Mouse (Mus musculus) cerebellum, adult 2 months (tissue): Measurements from ENCODE around the gene Ppp4r3b. TPM values are rescaled to one million over a fixed set of nuclear protein-coding genes. Genes with fewer than 3 reads are reported as not detected.
A peak's percentile ranks its signal among the peaks of the same experiment; 100 is the strongest.

Experiments
- DNase-seq, 2 experiments: peaks; one replicate each; pipeline ENCODE4 v3.0.0; 2021
- H3K27ac ChIP-seq: fragments of 200-500 bp; 2 replicates; pipeline ENCODE4 v1.5.1; 2012; ENCODE audit warnings: low read length, control low read depth, inconsistent platforms; ENCODE audit not compliant: insufficient read depth
- H3K27me3 ChIP-seq: fragments of 200-500 bp; 2 replicates; pipeline ENCODE4 v1.6.1; 2012; ENCODE audit warnings: inconsistent platforms, mild to moderate bottlenecking, low read length, moderate library complexity; ENCODE audit not compliant: control insufficient read depth, insufficient read depth
- H3K4me1 ChIP-seq: fragments of 200-500 bp; 2 replicates; pipeline ENCODE4 v1.6.1; 2011; ENCODE audit warnings: low read length; ENCODE audit not compliant: control insufficient read depth, insufficient read depth
- H3K4me3 ChIP-seq: fragments of 200-500 bp; replicated peaks from 2 replicates; pipeline ENCODE3; 2011; ENCODE audit warnings: mild to moderate bottlenecking, low read depth, low read length, control low read depth; ENCODE audit not compliant: insufficient read depth
- CTCF ChIP-seq: fragments of 200-500 bp; IDR thresholded peaks from 2 replicates; pipeline ENCODE4 v1.5.1; 2011; ENCODE audit warnings: low read depth, mild to moderate bottlenecking, control low read depth, low read length, moderate library complexity, borderline replicate concordance; ENCODE audit not compliant: insufficient read depth
- POLR2A ChIP-seq: fragments of 200-500 bp; IDR thresholded peaks from 2 replicates; pipeline ENCODE4 v1.6.1; 2011; ENCODE audit warnings: low read length, control low read depth, borderline replicate concordance; ENCODE audit not compliant: insufficient read depth
- WGBS: fragments of 180-500 bp; shearing (Covaris S2); methylation state at CpG from one replicate; pipeline ENCODE4 v1.1.7; 2018; 5-methylcytosine and 5-hydroxymethylcytosine counted together
- polyA plus RNA-seq: library from polyadenylated mRNA; depleted of rRNA; stranded (reverse); fragments of >200 nt; gene quantifications from 2 replicates; pipeline ENCODE4 v1.2.3, GENCODE M21; 2012; rRNA removed

The Ppp4r3b gene
- polyA plus RNA-seq, result 21.5 and 22.8 TPM in 2 replicates

DNA sequence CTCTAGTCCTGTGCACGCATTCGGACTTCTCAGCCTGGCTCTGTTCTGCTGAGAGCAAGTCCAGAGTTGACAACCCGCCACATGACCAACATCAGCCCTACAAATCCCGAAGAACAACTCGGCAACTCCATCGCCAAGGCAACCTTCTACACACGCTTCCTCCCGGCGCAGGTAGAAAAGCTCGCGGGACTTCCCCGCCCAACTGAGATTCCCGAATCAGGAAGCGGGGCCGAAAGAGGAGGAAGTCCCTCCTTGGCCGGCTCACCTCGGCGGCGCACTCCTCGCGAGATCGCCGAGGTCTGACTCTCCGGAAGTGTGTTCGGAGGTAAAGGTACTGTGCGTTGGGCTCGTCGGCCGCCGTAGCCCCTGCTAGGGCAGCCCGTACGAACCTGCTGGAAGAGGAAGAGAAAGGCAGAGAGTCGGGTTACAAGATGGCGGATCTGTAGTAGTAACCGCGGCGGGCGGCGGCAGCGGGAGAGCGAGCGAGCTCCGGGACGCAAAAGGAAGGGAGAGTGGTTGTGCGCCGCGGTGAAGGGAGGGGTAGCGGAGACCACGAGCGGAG, at the start of gene Ppp4r3b:
TSS of gene Ppp4r3b (plus strand) at position 328 of the 562 bp plus-strand sequence.
- DNase-seq, result peak; percentile 97 to 99
- WGBS, result under 1% methylated on average over 50 of the region's 50 CpGs
- peak; percentile 43; the same call in 1 of the 2 replicates for TF ChIP-seq POLR2A
- no peak for TF ChIP-seq CTCF
- peak within 1 kb of the TSS; percentile 84 for H3K4me3 ChIP-seq
- H3K4me1 ChIP-seq, result no peaks in the 10 kb centered on the region
- H3K27me3 ChIP-seq, result no peaks in the 10 kb centered on the region
- H3K27ac ChIP-seq, result peak within 1 kb of the TSS; percentile 72

DNA sequence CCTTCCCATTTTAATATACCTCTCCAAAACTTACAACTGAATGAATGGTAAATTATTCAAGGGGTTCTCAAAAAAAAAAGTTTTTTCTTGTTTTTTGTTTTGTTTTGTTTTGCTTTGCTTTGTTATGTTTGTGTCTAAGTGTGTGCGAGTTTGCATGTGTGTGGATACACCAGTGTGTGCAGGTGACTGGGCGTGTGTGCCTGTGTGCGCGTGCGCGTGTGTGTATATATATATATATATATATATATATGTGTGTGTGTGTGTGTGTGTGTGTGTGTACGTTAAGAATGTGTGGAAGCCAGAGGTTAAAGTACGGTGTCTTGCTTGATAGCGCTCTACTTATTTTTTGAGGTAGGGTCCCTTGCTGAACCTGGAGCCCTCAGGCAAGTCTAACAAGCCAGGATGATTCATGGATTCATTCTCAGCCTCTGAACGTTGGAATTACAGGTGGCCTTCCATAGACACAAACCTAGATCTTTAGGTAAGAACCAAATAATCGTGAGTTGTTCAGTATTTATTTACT, 42.8 kb upstream of the Ppp4r3b start:
- DNase-seq, result peak in 1 of 2 experiments; percentile 21
- WGBS, result 35% methylated on average over 11 of the region's 11 CpGs
- H3K27me3 ChIP-seq, result no peaks in the 10 kb centered on the region
- no peaks in the 10 kb centered on the region for H3K4me1 ChIP-seq
- no peak overlapping the region for H3K27ac ChIP-seq
- no peak for TF ChIP-seq POLR2A
- no peak for TF ChIP-seq CTCF
- H3K4me3 ChIP-seq, result peak overlapping the region; percentile 70

DNA sequence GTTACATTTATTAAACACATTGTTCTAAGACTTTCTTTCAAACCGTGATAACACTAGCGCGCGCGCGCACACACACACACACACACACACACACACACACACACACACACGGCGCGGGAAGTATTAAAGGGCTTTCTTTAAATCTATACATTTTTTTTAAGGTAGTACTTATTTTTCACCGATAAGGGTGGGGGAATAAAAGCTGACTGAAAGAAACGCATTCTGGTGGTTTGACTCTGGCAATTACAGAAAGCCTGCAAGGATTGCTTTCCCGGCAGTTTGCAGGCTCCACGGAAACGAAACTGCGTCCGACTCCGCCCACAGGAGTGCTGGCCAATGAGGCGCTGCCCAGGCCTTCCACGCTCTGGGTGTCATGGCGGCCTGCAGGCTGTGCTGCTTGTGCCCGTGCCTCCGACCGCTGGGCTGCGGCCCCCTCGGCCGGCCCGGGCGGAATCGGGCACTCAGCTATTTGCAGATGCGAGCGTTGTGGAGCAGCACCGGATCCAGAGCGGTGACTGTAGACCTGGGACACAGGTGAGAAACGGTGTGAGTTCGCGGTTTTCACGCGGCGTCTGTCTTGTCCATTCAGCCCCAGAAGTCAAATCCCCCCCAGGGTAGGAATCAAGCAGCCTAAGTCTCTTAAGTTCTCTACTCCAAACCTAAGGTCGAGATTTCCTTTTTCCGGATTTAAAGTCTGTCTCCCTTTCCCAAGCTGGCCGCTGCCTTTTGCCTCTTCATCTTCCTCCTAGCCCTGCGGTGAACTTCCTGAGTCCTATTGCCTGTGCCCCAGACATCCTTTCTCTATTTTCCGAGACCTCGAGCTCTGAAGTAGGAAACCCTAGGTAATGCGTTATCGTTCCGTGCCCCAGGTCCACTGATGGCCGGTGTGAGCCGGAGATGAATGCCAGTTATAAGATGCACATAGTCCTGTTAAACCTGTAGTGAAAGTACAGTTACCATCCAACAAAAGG, 42.0 kb upstream of the Ppp4r3b start, which contains the start of gene Pnpt1:
TSS of gene Pnpt1 (plus strand) at position 360 of the 971 bp plus-strand sequence.
- no peaks in the 10 kb centered on the region for H3K27me3 ChIP-seq
- TF ChIP-seq CTCF, result no peak
- peak; percentile 70 for TF ChIP-seq POLR2A
- no peak within 1 kb of the TSS; the same call in 1 of the 2 replicates for H3K27ac ChIP-seq
- no peaks in the 10 kb centered on the region for H3K4me1 ChIP-seq
- under 1% methylated on average over 50 of the region's 50 CpGs for WGBS
- H3K4me3 ChIP-seq, result peak within 1 kb of the TSS; percentile 70
- DNase-seq, result peak; percentile 89 to 92

DNA sequence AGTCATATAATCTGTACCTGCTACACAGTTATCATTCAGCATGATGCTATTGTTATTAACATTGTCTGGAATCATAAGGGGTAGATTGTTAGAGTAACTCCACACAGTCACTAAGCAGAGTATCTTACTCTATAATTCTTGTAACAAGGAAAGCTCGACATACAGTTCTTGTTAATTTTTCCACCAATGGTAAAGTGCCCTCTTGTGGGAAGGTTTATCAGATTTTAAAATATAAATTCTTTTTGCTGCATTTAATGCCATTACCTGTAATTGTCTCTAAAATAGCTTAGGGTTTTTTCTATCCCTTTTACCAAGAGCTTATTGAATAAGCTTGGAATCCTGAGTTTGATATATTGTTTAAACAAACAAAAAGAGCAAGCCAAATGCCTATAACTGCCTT, 32.0 kb upstream of the Ppp4r3b start:
- TF ChIP-seq CTCF (no peak), POLR2A (no peak)
- WGBS, result 58% methylated on average over 1 of the region's 1 CpGs
- DNase-seq, result no peak
- Histone ChIP-seq H3K27ac (no peak overlapping the region), H3K4me1 (no peaks in the 10 kb centered on the region), H3K4me3 (no peak overlapping the region), H3K27me3 (no peaks in the 10 kb centered on the region)

DNA sequence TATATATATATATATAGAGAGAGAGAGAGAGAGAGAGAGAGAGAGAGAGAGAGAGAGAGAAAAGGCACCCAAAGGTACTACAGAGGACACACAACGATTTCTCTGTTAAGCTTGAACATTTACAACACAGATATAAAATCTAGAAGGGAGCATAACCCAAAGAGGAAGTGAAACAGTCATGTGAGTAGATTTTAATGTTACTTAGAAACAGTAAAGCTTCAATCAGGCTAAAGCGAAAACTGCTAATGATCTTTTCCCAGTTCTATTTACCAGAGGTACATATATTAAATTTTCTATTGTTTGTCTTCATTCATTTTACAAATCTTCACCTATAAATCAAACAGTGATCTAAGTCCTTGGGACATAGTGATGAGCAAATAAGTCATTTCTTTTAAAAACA, 23.8 kb upstream of the Ppp4r3b start:
- Histone ChIP-seq H3K4me1 (no peaks in the 10 kb centered on the region), H3K4me3 (no peak overlapping the region), H3K27me3 (no peaks in the 10 kb centered on the region), H3K27ac (no peak overlapping the region)
- 95% methylated on average over 2 of the region's 2 CpGs for WGBS
- DNase-seq, result no peak
- TF ChIP-seq POLR2A (no peak), CTCF (no peak)

DNA sequence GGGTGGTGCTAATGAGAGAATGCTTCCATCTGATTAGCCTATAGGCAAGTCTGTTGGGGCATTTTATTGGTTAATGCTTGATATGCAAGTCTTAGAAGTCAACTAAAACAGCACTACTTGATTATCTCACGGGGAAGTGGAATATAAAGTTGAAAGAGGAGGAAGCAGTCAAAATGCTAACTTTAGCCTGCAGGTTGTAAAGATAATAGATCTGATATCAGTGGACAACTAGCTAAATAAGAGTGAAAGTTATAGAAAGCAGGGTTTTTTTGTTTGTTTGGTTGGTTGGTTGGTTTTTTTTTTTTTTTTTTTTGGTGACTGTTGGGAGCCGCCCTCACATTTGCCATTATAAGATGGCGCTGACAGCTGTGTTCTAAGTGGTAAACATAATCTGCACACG, 9.1 kb upstream of the Ppp4r3b start:
- H3K27me3 ChIP-seq, result no peaks in the 10 kb centered on the region
- no peak overlapping the region for H3K27ac ChIP-seq
- WGBS, result 89% methylated on average over 4 of the region's 4 CpGs
- no peaks in the 10 kb centered on the region for H3K4me1 ChIP-seq
- TF ChIP-seq CTCF (no peak), POLR2A (no peak)
- no peak for DNase-seq
- no peak overlapping the region for H3K4me3 ChIP-seq

DNA sequence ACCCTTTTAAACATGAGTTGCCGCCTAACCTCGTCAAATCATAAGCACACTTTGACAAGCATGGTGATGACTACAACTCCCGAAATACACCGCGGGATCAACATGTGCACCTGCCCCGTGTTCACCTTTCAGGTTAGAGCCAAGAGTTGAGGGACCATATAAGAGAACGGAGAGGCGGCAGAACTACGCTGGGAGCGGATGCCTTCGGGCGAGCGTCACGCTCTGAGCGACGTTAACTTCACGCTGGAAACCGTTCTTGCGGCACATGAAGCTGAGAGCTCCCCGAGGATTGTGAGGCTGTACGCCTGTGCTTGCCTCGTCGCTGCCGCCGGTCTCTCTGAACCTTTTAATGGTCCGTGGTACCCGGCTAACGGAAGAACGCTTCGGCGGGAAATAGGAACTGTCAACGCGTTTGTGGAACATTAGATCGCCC, 715 bp upstream of the Ppp4r3b start:
- no peaks in the 10 kb centered on the region for H3K27me3 ChIP-seq
- DNase-seq, result peak; percentile 71 to 78
- no peaks in the 10 kb centered on the region for H3K4me1 ChIP-seq
- TF ChIP-seq CTCF (no peak), POLR2A (0 out of 2 replicates have a peak, but pooled peaks have one; percentile 31)
- no peak overlapping the region for H3K27ac ChIP-seq
- WGBS, result under 1% methylated on average over 34 of the region's 34 CpGs
- H3K4me3 ChIP-seq, result peak overlapping the region; percentile 84
